Mouse (Mus musculus) megakaryocyte, embryonic 14.5 days (primary cell): ENCODE measurements around the gene Efna2.

Experiments used
- FLI1 ChIP-seq: IDR thresholded peaks from 2 replicates; pipeline ENCODE4 v1.6.1; 2012; ENCODE audit warnings: low read length, inconsistent platforms, mixed read lengths
- GATA1 ChIP-seq: IDR thresholded peaks from 3 replicates; pipeline ENCODE4 v1.6.1; 2012; ENCODE audit warnings: mixed read lengths, low read length, inconsistent platforms, borderline replicate concordance

DNA sequence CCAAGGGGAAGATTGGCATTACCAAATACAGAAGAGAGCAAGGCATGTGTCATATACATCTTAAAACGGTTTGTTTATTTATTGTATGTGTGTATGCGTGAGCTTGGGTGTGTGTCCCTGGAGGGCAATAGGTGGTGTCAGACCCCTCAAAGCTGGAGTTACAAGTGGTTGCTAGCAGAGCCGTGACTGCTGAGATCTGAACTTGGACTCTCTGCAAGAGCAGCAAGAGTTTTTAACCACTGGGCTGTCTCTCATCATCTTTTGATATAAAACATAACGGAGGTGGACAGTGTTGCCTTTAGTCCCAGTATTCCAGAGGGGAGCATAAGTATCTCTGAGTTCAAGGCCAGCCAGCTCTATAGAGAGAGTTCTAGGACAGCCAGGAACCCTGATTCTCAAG, 29.0 kb downstream of the Efna2 start:
- no peak for TF ChIP-seq FLI1
- TF ChIP-seq GATA1 = no peak
